Mouse (Mus musculus): Measurements from ENCODE around the gene Slit3. TPM values are rescaled to one million over a fixed set of nuclear protein-coding genes. Genes with fewer than 3 reads are reported as not detected.

The Slit3 gene
- polyA plus RNA-seq, 1 experiment: 6.6 TPM

DNA sequence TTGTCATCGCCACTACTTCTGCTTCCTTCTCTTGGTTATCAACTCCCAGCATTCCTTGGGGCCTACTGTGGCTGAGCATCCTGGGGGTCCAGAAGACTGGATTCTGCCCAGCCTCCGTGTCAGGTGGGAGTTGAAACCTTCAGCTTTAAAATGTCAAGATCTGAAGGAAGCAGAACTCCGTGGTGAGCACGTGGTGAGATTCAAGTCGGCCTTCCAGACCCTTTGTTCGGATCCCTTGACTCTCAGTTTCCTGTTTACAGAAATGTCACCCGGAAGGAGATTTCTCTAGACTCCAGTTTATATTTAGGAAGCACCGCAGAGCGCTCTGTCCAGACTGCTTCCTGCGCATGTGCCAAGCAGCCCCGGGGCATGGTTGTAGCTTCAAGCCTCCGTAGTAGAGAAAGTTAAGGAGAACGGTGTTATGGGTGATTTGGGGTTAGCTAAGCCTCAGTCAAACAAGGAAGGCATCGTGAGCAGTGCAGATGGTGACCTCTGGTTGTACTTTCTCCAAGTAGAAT, 167.8 kb downstream of the Slit3 start:
- Histone ChIP-seq H3K27me3 (ENCODE audit: control insufficient read depth, insufficient read depth, low read length) (no peaks in the 10 kb centered on the region), H3K27ac (ENCODE audit: insufficient read depth, low read depth, low read length) (no peak overlapping the region), H3K36me3 (ENCODE audit: control insufficient read depth, insufficient read depth, low read length) (no peaks in the 10 kb centered on the region), H3K4me1 (ENCODE audit: control insufficient read depth, insufficient read depth, insufficient read length, low read length) (no peaks in the 10 kb centered on the region), H3K4me3 (ENCODE audit: low read depth, low read length) (no peak overlapping the region)
- 67% methylated on average over 14 of the region's 14 CpGs for WGBS
- TF ChIP-seq CTCF (IDR thresholded peaks at IDR 0.05; ENCODE audit: extremely low read depth, insufficient read length, insufficient replicate concordance, low read depth, low read length) (no peak), POLR2A (IDR thresholded peaks at IDR 0.05; ENCODE audit: low read depth, low read length) (no peak)

GRCm38 (mm10) chr11:35292228-35292747, 171.3 kb downstream of the Slit3 start:
- TF ChIP-seq CTCF (IDR thresholded peaks at IDR 0.05; ENCODE audit: extremely low read depth, insufficient read length, insufficient replicate concordance, low read depth, low read length) (no peak), POLR2A (IDR thresholded peaks at IDR 0.05; ENCODE audit: low read depth, low read length) (no peak)
- Histone ChIP-seq H3K27me3 (ENCODE audit: control insufficient read depth, insufficient read depth, low read length) (no peaks in the 10 kb centered on the region), H3K36me3 (ENCODE audit: control insufficient read depth, insufficient read depth, low read length) (no peaks in the 10 kb centered on the region), H3K27ac (ENCODE audit: insufficient read depth, low read depth, low read length) (no peak overlapping the region), H3K4me1 (ENCODE audit: control insufficient read depth, insufficient read depth, insufficient read length, low read length) (no peaks in the 10 kb centered on the region), H3K4me3 (ENCODE audit: low read depth, low read length) (no peak overlapping the region)
- 87% methylated on average over 8 of the region's 8 CpGs for WGBS

- no peak overlapping the region for H3K27ac ChIP-seq (ENCODE audit: insufficient read depth, low read depth, low read length)
- no peaks in the 10 kb centered on the region for H3K36me3 ChIP-seq (ENCODE audit: control insufficient read depth, insufficient read depth, low read length)
- no peaks in the 10 kb centered on the region for H3K27me3 ChIP-seq (ENCODE audit: control insufficient read depth, insufficient read depth, low read length)
- no peaks in the 10 kb centered on the region for H3K4me1 ChIP-seq (ENCODE audit: control insufficient read depth, insufficient read depth, insufficient read length, low read length)
- no peak overlapping the region for H3K4me3 ChIP-seq (ENCODE audit: low read depth, low read length)
- WGBS: 80% methylated on average over 5 of the region's 5 CpGs
- TF ChIP-seq POLR2A (IDR thresholded peaks at IDR 0.05; ENCODE audit: low read depth, low read length) (no peak), CTCF (IDR thresholded peaks at IDR 0.05; ENCODE audit: extremely low read depth, insufficient read length, insufficient replicate concordance, low read depth, low read length) (no peak)
Measured at GRCm38 (mm10) chr11:35293197-35293596, 172.2 kb downstream of the Slit3 start.

DNA sequence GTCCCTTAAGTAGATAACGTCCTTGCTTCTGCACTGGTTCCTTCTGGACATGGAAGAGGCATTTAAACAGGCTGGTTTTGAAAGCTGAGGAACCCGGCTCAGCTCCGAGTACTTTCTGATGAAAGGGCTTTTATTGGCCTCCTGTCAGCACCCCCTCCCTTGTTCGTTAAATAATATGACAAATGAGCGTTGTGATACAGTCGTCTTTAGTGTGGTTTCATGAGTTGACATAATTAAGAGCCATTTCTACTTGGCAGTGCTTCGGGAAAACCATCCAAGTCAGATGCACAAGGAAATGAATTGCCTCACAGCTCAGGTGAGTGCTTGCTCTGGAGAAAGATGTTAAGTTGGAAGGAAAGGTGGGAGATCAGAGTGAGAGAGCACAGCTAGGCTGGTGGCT, 173.6 kb downstream of the Slit3 start:
- 31% methylated on average over 7 of the region's 7 CpGs for WGBS
- TF ChIP-seq POLR2A (IDR thresholded peaks at IDR 0.05; ENCODE audit: low read depth, low read length) (no peak), CTCF (IDR thresholded peaks at IDR 0.05; ENCODE audit: extremely low read depth, insufficient read length, insufficient replicate concordance, low read depth, low read length) (no peak)
- H3K27me3 ChIP-seq (ENCODE audit: control insufficient read depth, insufficient read depth, low read length): no peaks in the 10 kb centered on the region
- H3K36me3 ChIP-seq (ENCODE audit: control insufficient read depth, insufficient read depth, low read length): no peaks in the 10 kb centered on the region
- H3K4me3 ChIP-seq (ENCODE audit: low read depth, low read length): no peak overlapping the region
- H3K4me1 ChIP-seq (ENCODE audit: control insufficient read depth, insufficient read depth, insufficient read length, low read length): no peaks in the 10 kb centered on the region
- H3K27ac ChIP-seq (ENCODE audit: insufficient read depth, low read depth, low read length): no peak overlapping the region

DNA sequence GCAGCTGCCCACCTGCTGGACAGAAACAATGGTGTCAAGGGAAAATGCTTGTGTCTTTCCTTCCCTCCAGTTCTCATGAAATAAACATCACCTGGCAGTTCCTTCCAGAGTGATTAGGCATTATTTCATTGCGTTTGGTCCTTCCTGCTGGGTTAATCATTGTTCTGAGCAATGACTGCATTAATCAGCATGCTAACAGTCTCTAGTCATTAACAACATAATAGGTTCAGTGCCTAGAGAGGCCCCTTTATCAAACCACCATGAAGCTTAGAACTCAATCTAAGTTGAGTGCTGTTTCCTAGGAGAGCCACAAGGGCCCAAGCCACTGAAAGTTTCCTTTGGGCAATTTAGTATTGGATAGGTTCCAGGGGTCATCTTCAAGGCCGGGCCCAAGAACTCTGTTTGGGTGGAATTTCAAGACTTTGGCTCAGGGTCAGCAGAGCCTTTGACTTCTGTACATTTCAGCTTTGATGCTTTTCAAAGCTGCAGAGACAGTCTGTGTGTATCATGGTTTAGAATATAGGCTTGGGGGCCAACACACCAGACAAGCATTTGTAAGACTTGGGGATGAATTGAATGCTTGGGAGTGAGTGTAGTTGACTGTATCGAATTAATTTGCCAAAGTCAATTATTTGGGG, 174.3 kb downstream of the Slit3 start:
- no peak overlapping the region for H3K4me3 ChIP-seq (ENCODE audit: low read depth, low read length)
- 45% methylated on average over 3 of the region's 3 CpGs for WGBS
- TF ChIP-seq CTCF (IDR thresholded peaks at IDR 0.05; ENCODE audit: extremely low read depth, insufficient read length, insufficient replicate concordance, low read depth, low read length): no peak
- TF ChIP-seq POLR2A (IDR thresholded peaks at IDR 0.05; ENCODE audit: low read depth, low read length): no peak
- H3K27me3 ChIP-seq (ENCODE audit: control insufficient read depth, insufficient read depth, low read length): no peaks in the 10 kb centered on the region
- no peak overlapping the region for H3K27ac ChIP-seq (ENCODE audit: insufficient read depth, low read depth, low read length)
- H3K4me1 ChIP-seq (ENCODE audit: control insufficient read depth, insufficient read depth, insufficient read length, low read length): no peaks in the 10 kb centered on the region
- no peaks in the 10 kb centered on the region for H3K36me3 ChIP-seq (ENCODE audit: control insufficient read depth, insufficient read depth, low read length)

DNA sequence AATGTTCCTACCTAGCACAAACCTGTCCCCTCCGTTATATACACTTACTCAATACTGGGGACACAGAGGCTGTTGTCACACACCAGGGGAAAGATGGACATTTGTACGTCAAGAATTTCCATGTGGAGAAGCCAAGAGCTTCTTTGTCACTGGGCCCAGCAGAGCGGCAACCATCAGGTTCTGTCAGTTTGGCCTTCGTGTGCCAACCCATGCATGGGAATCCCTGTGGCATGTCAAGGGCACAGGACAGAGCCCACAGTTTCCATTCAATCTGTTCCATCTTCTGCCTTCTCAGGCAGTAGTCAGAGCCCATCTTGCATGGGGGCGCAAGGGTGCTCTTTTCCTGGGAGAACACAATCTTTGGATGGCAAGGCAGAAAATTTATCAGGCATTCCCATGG, 175.8 kb downstream of the Slit3 start:
- 91% methylated on average over 5 of the region's 5 CpGs for WGBS
- TF ChIP-seq POLR2A (IDR thresholded peaks at IDR 0.05; ENCODE audit: low read depth, low read length) (no peak), CTCF (IDR thresholded peaks at IDR 0.05; ENCODE audit: extremely low read depth, insufficient read length, insufficient replicate concordance, low read depth, low read length) (no peak)
- Histone ChIP-seq H3K4me1 (ENCODE audit: control insufficient read depth, insufficient read depth, insufficient read length, low read length) (no peaks in the 10 kb centered on the region), H3K27ac (ENCODE audit: insufficient read depth, low read depth, low read length) (no peak overlapping the region), H3K36me3 (ENCODE audit: control insufficient read depth, insufficient read depth, low read length) (no peaks in the 10 kb centered on the region), H3K27me3 (ENCODE audit: control insufficient read depth, insufficient read depth, low read length) (no peaks in the 10 kb centered on the region), H3K4me3 (ENCODE audit: low read depth, low read length) (no peak overlapping the region)

- 61% methylated on average over 5 of the region's 5 CpGs for WGBS
- Histone ChIP-seq H3K27me3 (ENCODE audit: control insufficient read depth, insufficient read depth, low read length) (no peaks in the 10 kb centered on the region), H3K4me1 (ENCODE audit: control insufficient read depth, insufficient read depth, insufficient read length, low read length) (no peaks in the 10 kb centered on the region), H3K4me3 (ENCODE audit: low read depth, low read length) (no peak overlapping the region), H3K36me3 (ENCODE audit: control insufficient read depth, insufficient read depth, low read length) (no peaks in the 10 kb centered on the region), H3K27ac (ENCODE audit: insufficient read depth, low read depth, low read length) (no peak overlapping the region)
- TF ChIP-seq CTCF (IDR thresholded peaks at IDR 0.05; ENCODE audit: extremely low read depth, insufficient read length, insufficient replicate concordance, low read depth, low read length): no peak
- no peak for TF ChIP-seq POLR2A (IDR thresholded peaks at IDR 0.05; ENCODE audit: low read depth, low read length)
Measured at GRCm38 (mm10) chr11:35297319-35297718, 176.3 kb downstream of the Slit3 start.
